Mouse (Mus musculus): ENCODE results near the gene Amh. TPM values are rescaled to one million over a fixed set of nuclear protein-coding genes. Genes with fewer than 3 reads are reported as not detected.

Gene Amh
- polyA plus RNA-seq, 1 experiment from 2014 or later: not detected

DNA sequence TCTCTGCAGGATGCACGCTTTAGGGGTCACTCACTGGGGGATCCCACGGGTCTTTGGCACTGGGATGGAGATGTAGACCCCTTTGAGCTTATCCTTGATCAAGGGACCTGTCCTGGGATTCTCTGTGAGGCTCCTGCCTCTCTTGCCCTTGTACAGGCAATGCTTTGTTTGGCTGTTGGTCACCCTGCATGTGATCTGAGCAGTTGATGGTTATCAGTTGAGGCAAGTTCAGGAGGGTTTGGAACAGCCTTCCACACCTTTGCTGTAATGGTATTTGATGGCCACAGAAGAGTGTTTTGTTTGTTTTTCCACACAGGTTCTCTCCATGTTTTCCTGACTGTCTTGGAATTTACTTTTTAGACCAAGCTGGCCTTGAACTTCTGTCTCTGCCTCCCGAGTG, 43.2 kb upstream of the Amh start:
- Histone ChIP-seq H3K27me3 (replicated peaks; ENCODE audit: control insufficient read depth, insufficient read depth, low read length) (no peaks in the 10 kb centered on the region), H3K27ac (ENCODE audit: low read depth) (no peak overlapping the region), H3K4me2 (ENCODE audit: low read length) (no peak overlapping the region), H3K36me3 (ENCODE audit: control insufficient read depth, insufficient read depth, low read length) (peaks cover 23% of the 10 kb centered on the region), H3K9me3 (ENCODE audit: control insufficient read depth, low read length) (no peaks in the 10 kb centered on the region), H3K9ac (ENCODE audit: low read length) (no peak overlapping the region), H3K4me3 (ENCODE audit: low read depth, low read length) (no peak overlapping the region), H3K4me1 (replicated peaks; ENCODE audit: control insufficient read depth, insufficient read depth, low read length) (peaks cover 17% of the 10 kb centered on the region)
- WGBS: 65% methylated on average over 3 of the region's 3 CpGs
- no peak for ATAC-seq (replicated peaks; ENCODE audit: low FRiP score, low TSS enrichment, low read depth)
- DNase-seq (ENCODE audit: low spot score): no peak

DNA sequence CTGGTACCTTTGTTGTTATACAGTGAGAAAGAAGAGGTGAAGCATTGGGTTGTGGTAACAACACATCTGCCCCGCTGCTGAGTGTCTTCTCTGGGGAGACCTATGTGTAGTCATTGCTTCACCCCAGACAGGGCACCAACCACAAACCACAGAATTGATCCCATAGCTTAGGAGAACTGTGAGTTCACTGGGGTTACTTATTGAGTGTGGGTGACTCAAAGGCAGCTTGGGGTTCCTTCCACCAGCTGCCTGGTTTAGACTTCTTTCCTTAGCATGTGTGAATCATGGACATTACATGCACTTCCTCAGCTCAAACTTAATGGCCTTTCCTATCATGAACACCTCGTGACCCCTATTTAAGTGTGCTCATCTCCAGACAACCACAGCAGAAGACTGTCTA, 41.5 kb upstream of the Amh start:
- ATAC-seq (replicated peaks; ENCODE audit: low FRiP score, low TSS enrichment, low read depth) (no peak), DNase-seq (ENCODE audit: low spot score) (no peak)
- 90% methylated on average over 2 of the region's 2 CpGs for WGBS
- no peak overlapping the region for H3K9ac ChIP-seq (ENCODE audit: low read length)
- H3K9me3 ChIP-seq (ENCODE audit: control insufficient read depth, low read length): no peaks in the 10 kb centered on the region
- H3K4me1 ChIP-seq (replicated peaks; ENCODE audit: control insufficient read depth, insufficient read depth, low read length): 0 out of 2 replicates have a peak, but pooled peaks cover 10% of the 10 kb centered on the region
- H3K36me3 ChIP-seq (ENCODE audit: control insufficient read depth, insufficient read depth, low read length): peaks cover 37% of the 10 kb centered on the region
- no peak overlapping the region for H3K27ac ChIP-seq (ENCODE audit: low read depth)
- no peak overlapping the region for H3K4me3 ChIP-seq (ENCODE audit: low read depth, low read length)
- no peak overlapping the region for H3K4me2 ChIP-seq (ENCODE audit: low read length)
- no peaks in the 10 kb centered on the region for H3K27me3 ChIP-seq (replicated peaks; ENCODE audit: control insufficient read depth, insufficient read depth, low read length)

DNA sequence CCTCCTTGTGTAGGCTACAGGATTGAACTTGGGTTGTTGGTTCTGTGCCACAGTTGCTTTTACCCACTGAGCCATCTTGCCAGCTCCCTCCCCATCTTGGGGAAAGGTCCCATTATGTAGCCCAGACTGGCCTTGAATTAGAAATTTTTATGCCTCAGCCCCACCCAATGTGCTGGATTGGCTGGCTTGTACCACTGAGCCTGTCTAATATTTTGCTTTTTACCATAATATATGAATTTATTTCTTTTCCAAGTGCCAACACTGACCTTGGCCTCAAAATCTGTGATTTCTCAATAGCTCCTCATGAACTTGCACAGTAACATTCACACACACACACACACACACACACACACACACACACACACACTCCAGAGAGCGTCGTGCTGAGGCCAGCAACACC, 39.3 kb upstream of the Amh start:
- no peaks in the 10 kb centered on the region for H3K27me3 ChIP-seq (replicated peaks; ENCODE audit: control insufficient read depth, insufficient read depth, low read length)
- no peak overlapping the region for H3K9ac ChIP-seq (ENCODE audit: low read length)
- H3K4me2 ChIP-seq (ENCODE audit: low read length): no peak overlapping the region
- H3K27ac ChIP-seq (ENCODE audit: low read depth): no peak overlapping the region
- ATAC-seq (replicated peaks; ENCODE audit: low FRiP score, low TSS enrichment, low read depth) (no peak), DNase-seq (ENCODE audit: low spot score) (no peak)
- H3K36me3 ChIP-seq (ENCODE audit: control insufficient read depth, insufficient read depth, low read length): peaks cover 57% of the 10 kb centered on the region
- no peaks in the 10 kb centered on the region for H3K9me3 ChIP-seq (ENCODE audit: control insufficient read depth, low read length)
- WGBS: 77% methylated on average over 2 of the region's 2 CpGs
- 0 out of 2 replicates have a peak, but pooled peaks cover 7% of the 10 kb centered on the region for H3K4me1 ChIP-seq (replicated peaks; ENCODE audit: control insufficient read depth, insufficient read depth, low read length)
- no peak overlapping the region for H3K4me3 ChIP-seq (ENCODE audit: low read depth, low read length)

DNA sequence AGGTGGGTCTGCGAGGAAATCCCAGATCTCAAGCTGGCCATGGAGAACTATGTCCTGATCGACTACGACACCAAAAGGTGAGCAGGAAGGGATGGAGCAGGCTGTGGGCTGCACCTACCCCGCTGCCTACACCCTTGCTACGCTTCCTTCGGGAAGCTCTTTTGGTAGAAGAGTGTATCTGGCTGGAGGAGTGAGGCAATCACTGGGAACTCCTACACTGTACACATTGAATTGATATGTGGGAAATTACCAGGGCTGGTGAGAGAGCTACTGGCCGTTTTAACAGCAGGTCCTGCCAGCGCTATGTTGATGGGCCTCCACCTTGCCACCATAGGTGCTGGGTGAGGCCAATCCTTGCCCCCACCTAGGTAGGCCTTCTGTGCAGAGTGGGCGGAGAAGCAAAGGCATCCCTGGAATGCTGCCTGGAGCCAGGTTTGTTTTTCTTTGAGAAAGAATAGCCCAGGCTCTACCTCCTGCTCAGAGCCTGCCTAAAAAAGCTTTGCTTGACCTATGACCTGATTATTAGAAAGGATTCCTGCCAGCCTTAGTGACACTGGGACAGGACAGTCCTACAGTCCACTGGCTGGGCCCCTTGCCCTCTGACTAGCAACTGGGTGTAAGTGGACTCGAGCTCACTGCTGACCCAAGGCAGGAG, 38.8 kb upstream of the Amh start:
- 0 out of 2 replicates have a peak, but pooled peaks cover 2% of the 10 kb centered on the region for H3K4me1 ChIP-seq (replicated peaks; ENCODE audit: control insufficient read depth, insufficient read depth, low read length)
- no peak overlapping the region for H3K4me3 ChIP-seq (ENCODE audit: low read depth, low read length)
- H3K27me3 ChIP-seq (replicated peaks; ENCODE audit: control insufficient read depth, insufficient read depth, low read length): no peaks in the 10 kb centered on the region
- 65% methylated on average over 10 of the region's 10 CpGs for WGBS
- no peak overlapping the region for H3K4me2 ChIP-seq (ENCODE audit: low read length)
- DNase-seq (ENCODE audit: low spot score) (no peak), ATAC-seq (replicated peaks; ENCODE audit: low FRiP score, low TSS enrichment, low read depth) (peak; percentile 51; the same call in 1 of the 2 replicates)
- peaks cover 63% of the 10 kb centered on the region for H3K36me3 ChIP-seq (ENCODE audit: control insufficient read depth, insufficient read depth, low read length)
- H3K27ac ChIP-seq (ENCODE audit: low read depth): no peak overlapping the region
- no peak overlapping the region for H3K9ac ChIP-seq (ENCODE audit: low read length)
- no peaks in the 10 kb centered on the region for H3K9me3 ChIP-seq (ENCODE audit: control insufficient read depth, low read length)

DNA sequence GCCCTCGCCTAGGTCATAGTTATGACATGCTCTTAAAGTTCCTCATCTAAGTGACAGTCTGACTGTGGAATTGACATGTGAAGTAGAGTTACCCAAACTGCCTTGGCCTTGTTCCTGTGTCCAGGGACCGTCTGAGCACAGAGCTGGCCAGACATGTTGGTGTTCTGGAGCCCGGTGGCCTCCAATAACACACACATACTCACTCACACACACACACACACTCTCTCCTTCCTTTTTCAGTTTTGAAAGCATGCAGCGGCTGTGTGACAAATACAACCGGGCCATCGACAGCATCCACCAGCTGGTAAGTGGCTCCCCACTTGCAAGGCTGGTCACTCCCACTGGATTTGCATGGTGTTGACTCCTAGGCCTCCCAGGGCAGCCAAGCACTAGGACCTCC, 36.7 kb upstream of the Amh start:
- Histone ChIP-seq H3K9ac (ENCODE audit: low read length) (no peak overlapping the region), H3K36me3 (ENCODE audit: control insufficient read depth, insufficient read depth, low read length) (peaks cover 80% of the 10 kb centered on the region), H3K4me1 (replicated peaks; ENCODE audit: control insufficient read depth, insufficient read depth, low read length) (no peaks in the 10 kb centered on the region), H3K4me2 (ENCODE audit: low read length) (no peak overlapping the region), H3K27ac (ENCODE audit: low read depth) (no peak overlapping the region), H3K4me3 (ENCODE audit: low read depth, low read length) (no peak overlapping the region), H3K27me3 (replicated peaks; ENCODE audit: control insufficient read depth, insufficient read depth, low read length) (no peaks in the 10 kb centered on the region), H3K9me3 (ENCODE audit: control insufficient read depth, low read length) (no peaks in the 10 kb centered on the region)
- DNase-seq (ENCODE audit: low spot score): no peak
- 87% methylated on average over 6 of the region's 6 CpGs for WGBS
- no peak for ATAC-seq (replicated peaks; ENCODE audit: low FRiP score, low TSS enrichment, low read depth)

DNA sequence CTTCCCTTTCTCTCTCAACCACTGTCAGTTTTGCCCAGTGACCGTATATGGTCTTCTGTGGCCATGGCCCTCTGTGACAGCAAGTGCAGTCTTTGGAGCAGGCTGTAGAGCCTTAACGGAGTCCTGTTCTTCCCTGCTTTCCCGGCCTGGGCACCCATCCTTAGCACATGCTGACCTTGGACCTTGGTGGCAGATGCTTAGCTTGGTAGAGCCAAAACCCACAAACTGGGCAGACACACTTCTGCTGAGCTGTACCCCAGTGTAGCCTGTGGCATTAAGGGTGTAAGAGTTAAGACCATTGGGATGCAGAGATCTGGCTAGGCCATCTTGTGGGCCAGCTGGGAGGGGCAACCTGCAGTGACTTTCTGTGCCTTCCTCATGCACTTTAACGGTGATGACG, 31.2 kb upstream of the Amh start:
- WGBS: 85% methylated on average over 5 of the region's 5 CpGs
- Histone ChIP-seq H3K4me2 (ENCODE audit: low read length) (no peak overlapping the region), H3K9ac (ENCODE audit: low read length) (no peak overlapping the region), H3K27ac (ENCODE audit: low read depth) (peak overlapping the region; percentile 55; the same call in 1 of the 2 replicates), H3K4me1 (replicated peaks; ENCODE audit: control insufficient read depth, insufficient read depth, low read length) (no peaks in the 10 kb centered on the region), H3K36me3 (ENCODE audit: control insufficient read depth, insufficient read depth, low read length) (peaks cover 95% of the 10 kb centered on the region), H3K27me3 (replicated peaks; ENCODE audit: control insufficient read depth, insufficient read depth, low read length) (no peaks in the 10 kb centered on the region), H3K4me3 (ENCODE audit: low read depth, low read length) (no peak overlapping the region), H3K9me3 (ENCODE audit: control insufficient read depth, low read length) (no peaks in the 10 kb centered on the region)
- ATAC-seq (replicated peaks; ENCODE audit: low FRiP score, low TSS enrichment, low read depth) (no peak), DNase-seq (ENCODE audit: low spot score) (no peak)

DNA sequence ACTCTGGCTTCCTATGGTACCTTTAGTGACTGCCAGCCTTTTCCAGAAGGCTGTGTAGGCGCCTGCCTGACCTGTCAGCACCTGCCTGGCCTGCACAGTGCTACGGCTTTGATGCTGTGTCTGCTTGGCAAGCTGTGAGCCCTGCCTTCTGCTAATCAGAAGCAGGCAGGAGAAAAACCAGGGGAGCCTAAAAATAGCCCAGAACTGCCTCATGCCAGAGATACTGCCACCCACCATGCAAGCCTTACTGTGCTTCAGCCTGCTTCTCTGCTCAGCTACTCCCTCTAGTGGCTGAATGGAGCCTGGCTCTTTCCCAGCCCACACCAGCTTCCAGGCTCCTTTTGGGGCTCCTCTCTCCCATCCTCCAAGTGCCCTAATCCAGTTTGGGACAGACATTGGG, 30.5 kb upstream of the Amh start:
- no peak overlapping the region for H3K4me3 ChIP-seq (ENCODE audit: low read depth, low read length)
- WGBS: 40% methylated on average over 2 of the region's 2 CpGs

DNA sequence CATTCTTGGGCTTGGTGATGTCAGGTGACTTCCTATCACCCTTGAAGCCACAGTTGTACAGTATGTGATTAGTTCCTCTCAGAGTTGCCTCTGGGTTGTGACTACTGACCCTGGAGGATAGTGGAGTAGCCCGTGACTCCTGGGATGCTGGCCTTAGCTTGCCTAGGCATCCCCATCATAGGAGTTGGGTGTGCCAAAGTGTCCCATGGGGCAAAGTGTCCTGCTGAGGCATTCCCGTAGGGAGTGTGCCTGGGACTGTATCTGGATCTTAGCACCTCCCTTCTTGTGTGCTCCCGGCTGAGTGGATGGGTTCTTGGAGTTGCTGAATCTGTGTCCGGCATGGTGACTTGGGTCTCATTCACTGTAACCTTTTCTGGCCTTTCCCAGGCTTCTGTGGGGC, 30.1 kb upstream of the Amh start:
- Histone ChIP-seq H3K9ac (ENCODE audit: low read length) (no peak overlapping the region), H3K4me2 (ENCODE audit: low read length) (no peak overlapping the region), H3K9me3 (ENCODE audit: control insufficient read depth, low read length) (no peaks in the 10 kb centered on the region), H3K27ac (ENCODE audit: low read depth) (no peak overlapping the region), H3K36me3 (ENCODE audit: control insufficient read depth, insufficient read depth, low read length) (peaks cover 96% of the 10 kb centered on the region), H3K4me3 (ENCODE audit: low read depth, low read length) (no peak overlapping the region), H3K27me3 (replicated peaks; ENCODE audit: control insufficient read depth, insufficient read depth, low read length) (no peaks in the 10 kb centered on the region), H3K4me1 (replicated peaks; ENCODE audit: control insufficient read depth, insufficient read depth, low read length) (no peaks in the 10 kb centered on the region)
- WGBS: 87% methylated on average over 4 of the region's 4 CpGs
- ATAC-seq (replicated peaks; ENCODE audit: low FRiP score, low TSS enrichment, low read depth): no peak
- DNase-seq (ENCODE audit: low spot score): no peak

More for the DNA sequence above, 30.5 kb upstream of the Amh start:
- Histone ChIP-seq H3K27me3 (replicated peaks; ENCODE audit: control insufficient read depth, insufficient read depth, low read length) (no peaks in the 10 kb centered on the region), H3K4me1 (replicated peaks; ENCODE audit: control insufficient read depth, insufficient read depth, low read length) (no peaks in the 10 kb centered on the region), H3K4me2 (ENCODE audit: low read length) (no peak overlapping the region), H3K9ac (ENCODE audit: low read length) (no peak overlapping the region), H3K36me3 (ENCODE audit: control insufficient read depth, insufficient read depth, low read length) (peaks cover 97% of the 10 kb centered on the region), H3K9me3 (ENCODE audit: control insufficient read depth, low read length) (no peaks in the 10 kb centered on the region), H3K27ac (ENCODE audit: low read depth) (peak overlapping the region; percentile 55; the same call in 1 of the 2 replicates)
- peak; percentile 51 for ATAC-seq (replicated peaks; ENCODE audit: low FRiP score, low TSS enrichment, low read depth)
- peak; percentile 85 for DNase-seq (ENCODE audit: low spot score)

DNA sequence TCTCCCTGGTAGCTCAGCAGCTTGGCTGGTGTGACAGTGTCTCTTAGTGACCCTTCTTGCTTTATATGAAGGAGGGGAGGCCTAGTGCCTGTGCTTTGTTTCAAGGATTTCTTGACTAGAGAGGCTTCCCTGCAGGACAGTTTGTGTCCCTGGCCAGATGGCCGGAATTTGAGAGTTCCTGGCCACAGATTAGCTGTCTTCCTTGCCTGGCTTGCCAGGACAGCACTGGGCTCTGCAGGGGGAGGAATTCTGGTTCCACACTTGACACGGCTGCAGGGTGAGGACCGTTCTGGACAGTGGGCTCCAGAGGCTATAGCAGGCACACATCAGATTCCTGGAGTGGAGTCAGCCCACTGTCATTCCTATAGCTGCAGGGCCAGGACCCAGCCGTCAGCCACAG, 29.3 kb upstream of the Amh start:
- H3K9me3 ChIP-seq (ENCODE audit: control insufficient read depth, low read length): no peaks in the 10 kb centered on the region
- 94% methylated on average over 4 of the region's 4 CpGs for WGBS
- no peaks in the 10 kb centered on the region for H3K27me3 ChIP-seq (replicated peaks; ENCODE audit: control insufficient read depth, insufficient read depth, low read length)
- no peak for DNase-seq (ENCODE audit: low spot score)
- no peak overlapping the region for H3K9ac ChIP-seq (ENCODE audit: low read length)
- no peak for ATAC-seq (replicated peaks; ENCODE audit: low FRiP score, low TSS enrichment, low read depth)
- no peak overlapping the region for H3K27ac ChIP-seq (ENCODE audit: low read depth)
- H3K4me3 ChIP-seq (ENCODE audit: low read depth, low read length): no peak overlapping the region
- no peak overlapping the region for H3K4me2 ChIP-seq (ENCODE audit: low read length)
- H3K36me3 ChIP-seq (ENCODE audit: control insufficient read depth, insufficient read depth, low read length): peaks cover 96% of the 10 kb centered on the region
- no peaks in the 10 kb centered on the region for H3K4me1 ChIP-seq (replicated peaks; ENCODE audit: control insufficient read depth, insufficient read depth, low read length)

All from intestine, embryonic 14.5 days (tissue).